Mouse (Mus musculus): ENCODE measurements around the gene Nkd1. TPM values are rescaled to one million over a fixed set of nuclear protein-coding genes. Genes with fewer than 3 reads are reported as not detected.

The Nkd1 gene
- total RNA-seq, 2 experiments from 2014 or later = 29.0 to 33.1 TPM

GRCm38 (mm10) chr8:88572941-88573645 lies 51.9 kb downstream of the Nkd1 start:
- no peak for DNase-seq (ENCODE audit: low spot score in 2 of 2)

GRCm38 (mm10) chr8:88574975-88575374 lies 53.8 kb downstream of the Nkd1 start:
- DNase-seq (ENCODE audit: low spot score in 2 of 2) = no peak

- no peak for DNase-seq (ENCODE audit: low spot score in 2 of 2)
Observed at GRCm38 (mm10) chr8:88576351-88577142, 55.4 kb downstream of the Nkd1 start.

GRCm38 (mm10) chr8:88577666-88578065 lies 56.5 kb downstream of the Nkd1 start:
- no peak for DNase-seq (ENCODE audit: low spot score in 2 of 2)

- no peak for DNase-seq (ENCODE audit: low spot score in 2 of 2)
Observed at GRCm38 (mm10) chr8:88578413-88579175, 57.4 kb downstream of the Nkd1 start.

GRCm38 (mm10) chr8:88579246-88579645 lies 58.1 kb downstream of the Nkd1 start:
- DNase-seq (ENCODE audit: low spot score in 2 of 2) = no peak

- no peak for DNase-seq (ENCODE audit: low spot score in 2 of 2)
Observed at GRCm38 (mm10) chr8:88579668-88580330, 58.6 kb downstream of the Nkd1 start.

GRCm38 (mm10) chr8:88580785-88581184 lies 59.6 kb downstream of the Nkd1 start:
- no peak for DNase-seq (ENCODE audit: low spot score in 2 of 2)

GRCm38 (mm10) chr8:88583863-88584262 lies 62.7 kb downstream of the Nkd1 start:
- DNase-seq (ENCODE audit: low spot score in 2 of 2) = no peak

GRCm38 (mm10) chr8:88588205-88588889 lies 67.2 kb downstream of the Nkd1 start:
- no peak for DNase-seq (ENCODE audit: low spot score in 2 of 2)

- no peak for DNase-seq (ENCODE audit: low spot score in 2 of 2)
Observed at GRCm38 (mm10) chr8:88590226-88590625, 69.1 kb downstream of the Nkd1 start.

GRCm38 (mm10) chr8:88593947-88594346 lies 72.8 kb downstream of the Nkd1 start:
- DNase-seq (ENCODE audit: low spot score in 2 of 2) = no peak

GRCm38 (mm10) chr8:88596042-88596441 lies 74.9 kb downstream of the Nkd1 start:
- DNase-seq (ENCODE audit: low spot score in 2 of 2) = no peak

GRCm38 (mm10) chr8:88598578-88598977 lies 77.4 kb downstream of the Nkd1 start:
- DNase-seq (ENCODE audit: low spot score in 2 of 2) = no peak

GRCm38 (mm10) chr8:88599491-88599890 lies 78.3 kb downstream of the Nkd1 start:
- DNase-seq (ENCODE audit: low spot score in 2 of 2) = no peak

GRCm38 (mm10) chr8:88603446-88603989 lies 82.4 kb downstream of the Nkd1 start:
- DNase-seq (ENCODE audit: low spot score in 2 of 2) = no peak

- no peak for DNase-seq (ENCODE audit: low spot score in 2 of 2)
Observed at GRCm38 (mm10) chr8:88604065-88605038, 83.2 kb downstream of the Nkd1 start.

- DNase-seq (ENCODE audit: low spot score in 2 of 2) = no peak
Observed at GRCm38 (mm10) chr8:88605361-88606040, 84.3 kb downstream of the Nkd1 start.

Data from adrenal gland, adult 18-20 months (tissue).